Mouse (Mus musculus) leukemia stem cell, adult 10-12 weeks (primary cell): ENCODE measurements around the gene Zcchc3. TPM values are rescaled to one million over a fixed set of nuclear protein-coding genes. Genes with fewer than 3 reads are reported as not detected.

Experiments used
- polyA plus RNA-seq: library from polyadenylated mRNA; stranded (reverse); fragments of >175 nt; gene quantifications from 2 replicates; pipeline ENCODE4 v1.2.3, GENCODE M21; 2012; ENCODE audit warnings: low replicate concordance

The Zcchc3 gene
- 11.5 and 15.2 TPM in 2 replicates for polyA plus RNA-seq

DNA sequence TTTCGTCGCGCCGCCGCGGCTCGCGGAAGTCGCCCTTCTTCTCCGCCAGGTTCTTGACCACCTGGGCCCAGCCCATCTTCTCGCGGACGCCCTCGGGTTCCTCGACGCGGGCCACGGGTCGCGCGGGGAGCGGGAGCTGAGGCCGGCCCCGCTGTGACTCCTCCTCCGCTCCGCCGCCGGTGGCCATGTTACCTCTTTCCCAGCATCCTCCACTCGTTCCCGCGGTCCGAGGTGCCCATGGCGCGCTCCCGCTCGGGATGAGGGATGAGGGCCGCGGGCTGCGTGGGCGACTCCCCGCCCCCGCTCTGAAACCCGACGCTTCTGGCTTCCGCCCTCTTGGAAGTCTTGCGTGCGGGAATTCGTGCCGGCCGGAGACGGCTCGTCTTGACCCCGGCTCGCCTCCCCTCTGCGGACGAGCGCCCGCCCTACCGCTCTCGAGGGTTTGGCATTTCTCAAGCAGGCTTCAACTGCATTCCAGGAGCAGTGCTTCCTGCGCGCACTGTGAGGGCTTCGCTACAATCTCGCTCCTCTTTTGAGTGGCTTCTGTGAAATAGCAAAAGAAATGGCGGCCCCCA is at the start of gene Zcchc3:
Zcchc3 (minus strand) TSS at position 437 of the 575 bp plus-strand sequence.

DNA sequence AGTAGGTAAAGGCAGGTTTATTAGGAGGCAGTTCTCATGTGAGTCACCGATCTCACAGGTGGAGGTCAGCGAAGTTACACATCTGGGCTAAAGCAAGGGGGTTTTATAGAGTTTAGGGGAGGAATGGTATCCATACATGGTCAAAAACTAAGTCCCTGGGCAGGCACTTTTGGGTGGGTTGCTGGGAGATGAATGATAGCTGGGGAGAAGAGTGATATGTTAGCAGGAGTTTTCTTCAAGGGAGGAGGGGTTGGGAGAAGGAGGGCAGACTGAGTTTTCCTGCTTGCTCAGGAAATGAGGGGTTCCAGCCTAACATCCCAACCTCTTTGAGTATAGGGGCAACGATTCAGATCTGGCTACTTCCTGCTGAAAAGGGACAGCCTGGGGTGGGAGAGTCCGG is 460 bp upstream of the Zcchc3 start, which contains the start of gene 6820408C15Rik:
6820408C15Rik (plus strand) TSS at position 301 of the 400 bp plus-strand sequence.

DNA sequence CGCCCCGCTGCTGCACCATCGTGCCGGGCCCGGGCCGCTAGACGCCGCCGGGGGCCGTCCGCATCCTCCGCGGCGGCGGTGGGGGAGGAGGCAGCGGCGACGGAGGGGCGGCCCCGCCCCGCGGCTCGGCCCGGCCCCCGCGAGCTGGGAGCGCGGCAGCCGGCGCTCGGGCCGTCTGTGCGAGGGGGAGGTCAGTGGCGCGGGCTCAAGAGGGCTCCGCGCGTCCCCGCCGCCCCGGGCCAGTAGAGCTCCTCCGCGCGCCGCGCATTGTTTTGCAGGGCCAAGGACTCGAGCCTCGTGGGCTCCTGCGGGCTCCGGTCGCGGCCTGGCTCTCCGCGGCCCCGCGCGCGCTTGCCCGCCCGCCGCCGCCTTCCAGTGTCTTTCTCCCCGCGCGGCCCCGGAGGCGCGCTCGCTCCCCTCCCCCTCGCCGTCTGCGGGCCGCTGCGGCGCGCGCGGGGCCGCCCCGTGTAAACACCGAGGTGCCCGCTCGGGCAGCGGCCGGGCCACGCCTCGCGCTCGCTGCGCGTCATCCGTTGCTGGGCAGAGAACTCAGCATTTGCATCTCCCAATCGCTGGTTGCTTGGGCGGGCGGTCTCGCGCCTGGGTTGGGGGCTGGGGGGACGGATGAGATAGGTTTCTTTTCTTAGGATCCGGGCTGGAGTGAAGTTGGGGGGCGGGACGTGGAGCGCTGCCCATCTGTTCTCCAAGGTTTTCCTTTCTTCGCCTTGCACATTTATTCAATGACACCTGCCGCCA is 17.0 kb downstream of the Zcchc3 start, which contains the start of gene Sox12:
Sox12 (minus strand) TSS at position 384 of the 756 bp plus-strand sequence.

DNA sequence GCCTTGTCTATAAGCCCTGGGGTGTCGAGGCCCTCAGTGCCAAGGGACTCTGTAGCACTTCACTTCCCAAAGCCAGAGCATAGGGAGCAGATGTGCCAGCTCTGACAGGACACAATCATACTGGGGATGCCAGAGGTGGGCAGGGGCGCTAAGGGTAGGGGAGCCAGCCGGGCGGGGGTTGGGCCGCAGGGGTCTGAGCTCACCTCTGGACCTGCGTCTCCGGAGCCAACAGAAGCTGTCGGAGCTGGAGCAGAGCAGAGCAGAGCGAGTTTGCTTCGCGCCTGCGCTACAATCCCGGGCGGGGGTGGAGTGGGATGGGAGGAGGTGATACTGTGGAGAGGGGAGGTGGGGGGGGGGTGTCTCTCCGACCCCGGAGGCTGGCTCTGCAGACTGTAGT is 38.5 kb downstream of the Zcchc3 start, which contains the start of gene Nrsn2:
Nrsn2 (minus strand) TSS at position 294 of the 397 bp plus-strand sequence.

Other genes with a start within 250 kb of the Zcchc3 start
- gene Csnk2a1, start 188.2 kb downstream of the Zcchc3 start, polyA plus RNA-seq: 6.0 and 28.5 TPM in 2 replicates
- gene Tbc1d20, start 121.2 kb downstream of the Zcchc3 start, polyA plus RNA-seq: 11.0 and 17.6 TPM in 2 replicates
- 305 and 315 TPM in 2 replicates for gene Rbck1, start 82.4 kb downstream of the Zcchc3 start, polyA plus RNA-seq
- gene Trib3, start 71.0 kb downstream of the Zcchc3 start, polyA plus RNA-seq: 52.4 and 88.1 TPM in 2 replicates
- gene Nrsn2, start 38.4 kb downstream of the Zcchc3 start, polyA plus RNA-seq: not detected in 2 replicates
- 83.5 and 117 TPM in 2 replicates for gene Sox12, start 17.0 kb downstream of the Zcchc3 start, polyA plus RNA-seq
- gene 6820408C15Rik, start 560 bp upstream of the Zcchc3 start, polyA plus RNA-seq: 0.20 TPM in 1 of 2 replicates, not detected in the other
- gene Defb23, start 49.6 kb upstream of the Zcchc3 start, polyA plus RNA-seq: not detected in 2 replicates
- gene Defb20, start 62.0 kb upstream of the Zcchc3 start, polyA plus RNA-seq: not detected in 2 replicates
- not detected in 2 replicates for gene Defb22, start 75.1 kb upstream of the Zcchc3 start, polyA plus RNA-seq
- not detected in 2 replicates for gene Defb26, start 96.7 kb upstream of the Zcchc3 start, polyA plus RNA-seq
- gene Defb28, start 103.2 kb upstream of the Zcchc3 start, polyA plus RNA-seq: not detected in 2 replicates
- gene Defb29, start 125.1 kb upstream of the Zcchc3 start, polyA plus RNA-seq: not detected in 2 replicates
- gene Gm17416, start 154.3 kb upstream of the Zcchc3 start, polyA plus RNA-seq: not detected in 2 replicates
- not detected in 2 replicates for gene Defb21, start 157.7 kb upstream of the Zcchc3 start, polyA plus RNA-seq
- gene Defb19, start 165.3 kb upstream of the Zcchc3 start, polyA plus RNA-seq: not detected in 2 replicates
- not detected in 2 replicates for gene Defb45, start 184.4 kb upstream of the Zcchc3 start, polyA plus RNA-seq
- not detected in 2 replicates for gene Defb36, start 189.3 kb upstream of the Zcchc3 start, polyA plus RNA-seq
- gene Defb25, start 208.0 kb upstream of the Zcchc3 start, polyA plus RNA-seq: not detected in 2 replicates
- 0.80 and 2.1 TPM in 2 replicates for gene Rem1, start 211.9 kb upstream of the Zcchc3 start, polyA plus RNA-seq